Mouse (Mus musculus): ENCODE measurements around the gene Stk32c. TPM values are rescaled to one million over a fixed set of nuclear protein-coding genes. Genes with fewer than 3 reads are reported as not detected.

Stk32c gene
- total and polyA plus RNA-seq, 3 experiments: 0.21 TPM; not detected in 2

GRCm38 (mm10) chr7:139220303-139220702 lies 7.2 kb upstream of the Stk32c start:
- no peaks in the 10 kb centered on the region for H3K79me2 ChIP-seq (ENCODE audit: control insufficient read depth, insufficient read depth, low read length, poor library complexity)
- H3K9me3 ChIP-seq (replicated peaks; ENCODE audit: insufficient read depth, low read length): no peaks in the 10 kb centered on the region
- H3K27me3 ChIP-seq (ENCODE audit: control insufficient read depth in 1 of 2, insufficient read depth in 2 of 2, low read length in 2 of 2): no peaks in the 10 kb centered on the region; a peak in 1 of 4 replicates
- TF ChIP-seq MAX (IDR thresholded peaks at IDR 0.05; ENCODE audit: low read length) (peak; percentile 45; the same call in 1 of the 2 replicates), TAL1 (IDR thresholded peaks at IDR 0.05; ENCODE audit: low read length) (no peak)
- H3K36me3 ChIP-seq (ENCODE audit: control insufficient read depth in 1 of 2, insufficient read depth in 2 of 2, low read length in 2 of 2): peaks cover 0 to 2% of the 10 kb centered on the region in 2 experiments; a peak in 1 of 4 replicates
- H3K4me1 ChIP-seq (ENCODE audit: control insufficient read depth in 1 of 2, insufficient read depth in 2 of 2, low read length in 2 of 2): peaks cover 0 to 5% of the 10 kb centered on the region in 2 experiments; a peak in 3 of 4 replicates
- H3K9ac ChIP-seq (ENCODE audit: control insufficient read depth, low read depth, low read length, poor library complexity, severe bottlenecking): no peak overlapping the region
- no peak overlapping the region for H3K27ac ChIP-seq (ENCODE audit: control insufficient read depth, low read depth, low read length)
- H3K4me3 ChIP-seq (ENCODE audit: control insufficient read depth in 1 of 2, insufficient read depth in 1 of 2, low read depth in 2 of 2, low read length in 2 of 2): no peak overlapping the region
- peak; percentile 75 for DNase-seq (ENCODE audit: low read depth, low spot score)

DNA sequence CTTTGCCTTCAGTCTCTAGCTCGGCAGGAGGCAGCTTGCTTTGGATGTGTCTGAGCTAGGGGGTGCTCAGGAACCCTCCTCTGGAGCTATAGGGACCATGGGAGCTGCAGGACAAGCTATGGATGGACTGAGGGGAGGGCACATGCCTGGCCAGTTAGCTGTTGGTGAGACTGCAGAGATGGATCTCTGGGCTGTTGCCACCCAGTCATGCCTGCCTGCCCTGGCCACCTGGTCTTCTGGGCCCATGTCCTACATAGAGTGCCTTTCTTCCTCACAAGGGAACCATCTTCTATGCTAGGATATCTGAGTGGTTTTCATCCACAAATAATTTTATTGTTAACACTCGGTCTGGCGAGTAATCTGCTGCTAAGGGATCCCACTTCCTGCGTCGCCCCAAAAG lies 6.4 kb upstream of the Stk32c start:
- DNase-seq (ENCODE audit: low read depth, low spot score): no peak
- peaks cover 0 to 5% of the 10 kb centered on the region in 2 experiments; a peak in 3 of 4 replicates for H3K4me1 ChIP-seq (ENCODE audit: control insufficient read depth in 1 of 2, insufficient read depth in 2 of 2, low read length in 2 of 2)
- no peak overlapping the region for H3K9ac ChIP-seq (ENCODE audit: control insufficient read depth, low read depth, low read length, poor library complexity, severe bottlenecking)
- no peaks in the 10 kb centered on the region for H3K79me2 ChIP-seq (ENCODE audit: control insufficient read depth, insufficient read depth, low read length, poor library complexity)
- peaks cover 0 to 2% of the 10 kb centered on the region in 2 experiments; a peak in 1 of 4 replicates for H3K36me3 ChIP-seq (ENCODE audit: control insufficient read depth in 1 of 2, insufficient read depth in 2 of 2, low read length in 2 of 2)
- no peaks in the 10 kb centered on the region for H3K9me3 ChIP-seq (replicated peaks; ENCODE audit: insufficient read depth, low read length)
- no peak overlapping the region for H3K27ac ChIP-seq (ENCODE audit: control insufficient read depth, low read depth, low read length)
- H3K27me3 ChIP-seq (ENCODE audit: control insufficient read depth in 1 of 2, insufficient read depth in 2 of 2, low read length in 2 of 2): no peaks in the 10 kb centered on the region; a peak in 1 of 4 replicates
- TF ChIP-seq POLR2AphosphoS2 (IDR thresholded peaks at IDR 0.05; ENCODE audit: low read length): no peak
- no peak for TF ChIP-seq ETS1 (IDR thresholded peaks at IDR 0.05; ENCODE audit: low read depth, low read length)
- no peak for TF ChIP-seq BHLHE40 (IDR thresholded peaks at IDR 0.05; ENCODE audit: borderline replicate concordance, low read depth, low read length)
- H3K4me3 ChIP-seq (ENCODE audit: control insufficient read depth in 1 of 2, insufficient read depth in 1 of 2, low read depth in 2 of 2, low read length in 2 of 2): no peak overlapping the region

DNA sequence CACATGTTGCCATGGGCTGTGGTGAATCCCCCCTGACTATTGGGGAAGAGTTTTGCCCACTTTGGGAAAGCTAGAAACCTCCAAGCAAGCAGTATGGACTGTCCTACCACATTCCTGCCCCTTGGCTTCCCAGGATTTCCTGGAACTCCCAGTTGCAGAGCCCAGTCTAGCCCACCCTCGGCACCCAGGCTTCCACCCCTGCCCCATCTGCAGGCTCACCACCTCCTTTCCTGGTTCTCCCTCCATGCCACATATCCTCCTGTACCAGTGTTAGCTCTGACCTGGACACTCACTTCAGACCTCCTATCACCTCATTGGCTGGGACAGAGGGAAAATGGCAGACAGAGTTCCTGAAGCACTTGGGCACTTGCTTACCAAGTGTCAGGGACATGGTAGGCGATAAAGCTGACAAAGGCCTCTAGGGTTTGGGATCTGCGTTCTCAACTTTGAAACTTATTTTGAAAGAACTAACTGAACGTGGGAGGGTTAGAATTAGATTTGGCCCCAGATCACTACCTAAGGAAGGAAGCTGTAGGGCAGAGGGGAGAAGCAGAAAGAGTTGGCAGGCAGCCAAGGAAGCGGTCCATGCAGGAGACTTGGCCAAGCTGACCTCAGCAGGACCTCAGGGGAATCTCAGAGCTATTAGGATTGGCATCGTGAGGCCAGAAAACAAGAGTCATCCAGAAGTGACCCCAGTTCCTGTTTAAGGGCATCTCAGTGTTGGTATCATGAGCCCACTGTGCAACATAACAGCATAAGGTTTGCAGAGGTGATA lies 5.7 kb upstream of the Stk32c start:
- H3K4me1 ChIP-seq (ENCODE audit: control insufficient read depth in 1 of 2, insufficient read depth in 2 of 2, low read length in 2 of 2): peaks cover 0 to 5% of the 10 kb centered on the region in 2 experiments; a peak in 3 of 4 replicates
- no peak for DNase-seq (ENCODE audit: low read depth, low spot score)
- H3K9me3 ChIP-seq (replicated peaks; ENCODE audit: insufficient read depth, low read length): no peaks in the 10 kb centered on the region
- H3K27me3 ChIP-seq (ENCODE audit: control insufficient read depth in 1 of 2, insufficient read depth in 2 of 2, low read length in 2 of 2): no peaks in the 10 kb centered on the region; a peak in 1 of 4 replicates
- H3K36me3 ChIP-seq (ENCODE audit: control insufficient read depth in 1 of 2, insufficient read depth in 2 of 2, low read length in 2 of 2): peaks cover 0 to 2% of the 10 kb centered on the region in 2 experiments; a peak in 1 of 4 replicates
- H3K9ac ChIP-seq (ENCODE audit: control insufficient read depth, low read depth, low read length, poor library complexity, severe bottlenecking): no peak overlapping the region
- no peak overlapping the region for H3K27ac ChIP-seq (ENCODE audit: control insufficient read depth, low read depth, low read length)
- no peaks in the 10 kb centered on the region for H3K79me2 ChIP-seq (ENCODE audit: control insufficient read depth, insufficient read depth, low read length, poor library complexity)
- TF ChIP-seq POLR2AphosphoS5 (IDR thresholded peaks at IDR 0.05; ENCODE audit: borderline replicate concordance, low read depth, low read length) (no peak), USF2 (IDR thresholded peaks at IDR 0.05; ENCODE audit: borderline replicate concordance in 1 of 2, insufficient read depth in 1 of 2, low read depth in 1 of 2, low read length in 2 of 2) (no peak), KAT2A (conservative IDR thresholded peaks at IDR 0.05; ENCODE audit: low read depth, low read length) (no peak), UBTF (IDR thresholded peaks at IDR 0.05; ENCODE audit: borderline replicate concordance, insufficient read depth, low read depth, low read length) (no peak), MAZ (IDR thresholded peaks at IDR 0.05; ENCODE audit: low read depth, low read length) (no peak)
- H3K4me3 ChIP-seq (ENCODE audit: control insufficient read depth in 1 of 2, insufficient read depth in 1 of 2, low read depth in 2 of 2, low read length in 2 of 2): no peak overlapping the region

Data from MEL (cell line).